Mouse (Mus musculus) limb, embryonic 14.5 days (tissue): ENCODE data around the gene Gm20441. TPM values are rescaled to one million over a fixed set of nuclear protein-coding genes. Genes with fewer than 3 reads are reported as not detected.

Experiments
- ATAC-seq: fragments of 200-750 bp; cut with Nextera tagmentation; 2 replicates; pipeline ENCODE4 v1.8.0; 2017; ENCODE audit warnings: low read depth, moderate number of reproducible peaks, moderate TSS enrichment; ENCODE audit not compliant: low FRiP score
- DNase-seq: peaks from one replicate; pipeline ENCODE4 v3.0.0-alpha.2; 2015; ENCODE audit warnings: low spot score
- H3K27ac ChIP-seq: fragments of 300-500 bp; sonication (generic); replicated peaks from 2 replicates; pipeline ENCODE4 v1.5.1; 2014; ENCODE audit warnings: low read depth, mild to moderate bottlenecking, low read length, moderate library complexity, mixed read lengths
- H3K27me3 ChIP-seq: fragments of 300-500 bp; sonication (generic); 2 replicates; pipeline ENCODE4 v1.6.1; 2014; ENCODE audit warnings: low read length, mixed read lengths; ENCODE audit not compliant: control insufficient read depth, insufficient read depth
- H3K36me3 ChIP-seq: fragments of 300-500 bp; sonication (generic); 2 replicates; pipeline ENCODE4 v1.6.1; 2014; ENCODE audit warnings: mild to moderate bottlenecking, low read length, moderate library complexity, mixed read lengths; ENCODE audit not compliant: control insufficient read depth, insufficient read depth
- H3K4me1 ChIP-seq: fragments of 300-500 bp; sonication (generic); 2 replicates; pipeline ENCODE4 v1.6.1; 2014; ENCODE audit warnings: antibody characterized with exemption, low read length, mixed read lengths; ENCODE audit not compliant: control insufficient read depth, insufficient read depth
- H3K4me2 ChIP-seq: fragments of 300-500 bp; sonication (generic); replicated peaks from 2 replicates; pipeline ENCODE4 v1.6.1; 2014; ENCODE audit warnings: low read depth, mild to moderate bottlenecking, low read length, moderate library complexity; ENCODE audit not compliant: severe bottlenecking
- H3K4me3 ChIP-seq: fragments of 300-500 bp; sonication (generic); replicated peaks from 2 replicates; pipeline ENCODE4 v1.5.1; 2014; ENCODE audit warnings: low read length
- H3K9ac ChIP-seq: fragments of 300-500 bp; sonication (generic); 2 replicates; pipeline ENCODE4 v1.6.1; 2014; ENCODE audit warnings: mild to moderate bottlenecking, low read depth, low read length, moderate library complexity; ENCODE audit not compliant: severe bottlenecking
- H3K9me3 ChIP-seq: fragments of 300-500 bp; sonication (generic); 2 replicates; pipeline ENCODE4 v1.6.1; 2016; ENCODE audit warnings: low read length; ENCODE audit not compliant: control insufficient read depth
- POLR2A ChIP-seq: fragments of 200-500 bp; IDR thresholded peaks from 2 replicates; pipeline ENCODE4 v1.8.0; 2012; ENCODE audit warnings: inconsistent platforms, mild to moderate bottlenecking, moderate library complexity, borderline replicate concordance; ENCODE audit not compliant: insufficient read depth, insufficient read length; ENCODE audit errors: extremely low read depth
- WGBS: fragments of 180-500 bp; shearing (Covaris S2); extraction: QIAGEN DNeasy Blood & Tissue Kit; methylation state at CpG from one replicate; pipeline ENCODE4 v1.1.7; 2014; 5-methylcytosine and 5-hydroxymethylcytosine counted together
- polyA plus RNA-seq, 2 experiments: library from polyadenylated mRNA; depleted of rRNA in 1 of 2; stranded (reverse) in 1 of 2; unstranded in 1 of 2; fragments of >200 nt; fragmentation: Nextera tagmentation in 1 of 2; extraction: Ambion mirVana in 1 of 2; gene quantifications; 2 replicates each; pipeline versions ENCODE4 v1.2.1 to v1.2.3; 2012 to 2014

Gene Gm20441
- polyA plus RNA-seq, 2 experiments, result 0.49 TPM; not detected in 1

- ATAC-seq (no peak), DNase-seq (no peak)
- Histone ChIP-seq H3K36me3 (no peaks in the 10 kb centered on the region), H3K4me1 (no peaks in the 10 kb centered on the region), H3K4me2 (no peak overlapping the region), H3K27me3 (no peaks in the 10 kb centered on the region), H3K9ac (no peak overlapping the region), H3K9me3 (no peaks in the 10 kb centered on the region), H3K4me3 (no peak overlapping the region), H3K27ac (no peak overlapping the region)
- 84% methylated on average over 6 of the region's 6 CpGs for WGBS
- no peak for TF ChIP-seq POLR2A
Measured at GRCm38 (mm10) chr10:75766856-75767255, 13.9 kb downstream of the Gm20441 start.

GRCm38 (mm10) chr10:75764519-75765473, 16.0 kb downstream of the Gm20441 start:
- no peak for TF ChIP-seq POLR2A
- H3K27me3 ChIP-seq, result no peaks in the 10 kb centered on the region
- ATAC-seq, result 0 out of 2 replicates have a peak, but pooled peaks have one; percentile 18
- DNase-seq, result peak; percentile 78
- peaks cover 5% of the 10 kb centered on the region; the same call in 1 of the 2 replicates for H3K36me3 ChIP-seq
- H3K9ac ChIP-seq, result peak overlapping the region; percentile 78
- under 1% methylated on average over 27 of the region's 27 CpGs for WGBS
- no peaks in the 10 kb centered on the region for H3K9me3 ChIP-seq
- peak overlapping the region; percentile 62 for H3K4me2 ChIP-seq
- no peaks in the 10 kb centered on the region for H3K4me1 ChIP-seq
- H3K4me3 ChIP-seq, result peak overlapping the region; percentile 57
- H3K27ac ChIP-seq, result no peak overlapping the region

GRCm38 (mm10) chr10:75763682-75764518, 16.9 kb downstream of the Gm20441 start, which contains the start of gene Cabin1:
Cabin1 (minus strand) TSS chr10:75764341.
- Histone ChIP-seq H3K9me3 (no peaks in the 10 kb centered on the region), H3K9ac (peak within 1 kb of the TSS; percentile 78), H3K4me1 (no peaks in the 10 kb centered on the region), H3K4me3 (peak within 1 kb of the TSS; percentile 57), H3K36me3 (peaks cover 5% of the 10 kb centered on the region; the same call in 1 of the 2 replicates), H3K27ac (no peak within 1 kb of the TSS), H3K27me3 (no peaks in the 10 kb centered on the region), H3K4me2 (peak within 1 kb of the TSS; percentile 62)
- peak; percentile 99 for ATAC-seq
- peak; percentile 76; the same call in 1 of the 2 replicates for TF ChIP-seq POLR2A
- peak; percentile 98 for DNase-seq
- WGBS, result 1% methylated on average over 59 of the region's 61 CpGs

GRCm38 (mm10) chr10:75762413-75762812, 18.3 kb downstream of the Gm20441 start:
- no peaks in the 10 kb centered on the region for H3K9me3 ChIP-seq
- H3K27me3 ChIP-seq, result no peaks in the 10 kb centered on the region
- H3K36me3 ChIP-seq, result peaks cover 14% of the 10 kb centered on the region
- no peak for ATAC-seq
- TF ChIP-seq POLR2A, result no peak
- no peak for DNase-seq
- 90% methylated on average over 3 of the region's 3 CpGs for WGBS
- H3K9ac ChIP-seq, result no peak overlapping the region
- H3K27ac ChIP-seq, result no peak overlapping the region
- no peak overlapping the region for H3K4me3 ChIP-seq
- no peak overlapping the region for H3K4me2 ChIP-seq
- H3K4me1 ChIP-seq, result no peaks in the 10 kb centered on the region

- H3K27ac ChIP-seq, result no peak overlapping the region
- no peaks in the 10 kb centered on the region for H3K4me1 ChIP-seq
- no peak overlapping the region for H3K4me2 ChIP-seq
- H3K4me3 ChIP-seq, result no peak overlapping the region
- no peaks in the 10 kb centered on the region for H3K27me3 ChIP-seq
- 95% methylated on average over 3 of the region's 3 CpGs for WGBS
- H3K9me3 ChIP-seq, result no peaks in the 10 kb centered on the region
- ATAC-seq, result no peak
- TF ChIP-seq POLR2A, result no peak
- H3K9ac ChIP-seq, result no peak overlapping the region
- DNase-seq, result no peak
- H3K36me3 ChIP-seq, result peaks cover 17% of the 10 kb centered on the region
Measured at GRCm38 (mm10) chr10:75760311-75760710, 20.4 kb downstream of the Gm20441 start.
